Mouse (Mus musculus): ENCODE data around the gene Ppp1r1c. TPM values are rescaled to one million over a fixed set of nuclear protein-coding genes. Genes with fewer than 3 reads are reported as not detected.

The Ppp1r1c gene
- not detected for polyA plus RNA-seq (2017; shearing (Covaris generic))

GRCm38 (mm10) chr2:79707575-79707974 is at the start of gene Ppp1r1c:
Ppp1r1c (plus strand) TSS chr2:79707780.

Other genes starting within 250 kb of the Ppp1r1c start
- gene Itprid2, start 72.4 kb upstream of the Ppp1r1c start, polyA plus RNA-seq (2017; shearing (Covaris generic)) = 2.2 TPM

All from CD4-positive, CD25-positive, alpha-beta regulatory T cell, adult 9 weeks (primary cell).